In genomic region chr1:39478057-39478895, GRCm38 (mm10) we compare ENCODE assay signal across 8 mouse cellular contexts. TPM values are rescaled to one million over a fixed set of nuclear protein-coding genes. Genes with fewer than 3 reads are reported as not detected.
DNase-seq lines count a peak whose midpoint lies in the region; ATAC-seq and TF ChIP-seq lines count a peak whose summit lies in the region.

Tbc1d8 (minus strand) TSS chr1:39478755.

- peak within 1 kb of the TSS; percentile 76 for H3K4me3 ChIP-seq in hindbrain, embryonic 10.5 days

- TF ChIP-seq CTCF in Patski (IDR thresholded peaks at IDR 0.05): no peak

- DNase-seq in Patski (ENCODE audit: low read depth, low spot score): peak; percentile 24
- peak; percentile 90 for DNase-seq in cerebellum, adult 9-11 months
- DNase-seq in frontal cortex, adult 2 months (ENCODE audit: extremely low spot score in 1 of 2, low spot score in 1 of 2): peak; percentile 55 to 85
- DNase-seq in hindbrain, embryonic 10.5 days (ENCODE audit: low spot score): peak; percentile 92
- peak; percentile 78 for DNase-seq in layer of hippocampus, adult 9-11 months
- peak; percentile 95 for DNase-seq in lung, postnatal 10 days
- DNase-seq in ovary, postnatal 36 days (ENCODE audit: low spot score): peak; percentile 90
- peak; percentile 83 for DNase-seq in thymus, postnatal 14 days

- POLR2A ChIA-PET in Patski (lab: Charles Lee): interaction anchor here (0.6 to 0.8 kb wide), 2 partner anchors 38 to 109 kb away, joined by 3 read pairs; no protein-coding TSS in a partner anchor

- H3K4me1 ChIP-seq in hindbrain, embryonic 10.5 days (replicated peaks): peaks cover 33% of the 10 kb centered on the region

- in situ Hi-C loops in Patski (cut with MboI; ENCODE audit: low pct_unique_long_range_greater_than_20kb): no loop called here

- peaks cover 3% of the 10 kb centered on the region; the same call in 1 of the 2 replicates for H3K36me3 ChIP-seq in hindbrain, embryonic 10.5 days

- ATAC-seq in Patski: peak; percentile 95

- CTCF ChIA-PET in Patski (lab: Charles Lee): no interaction called here

- peak within 1 kb of the TSS; percentile 92 for H3K27ac ChIP-seq in hindbrain, embryonic 10.5 days

- WGBS in hindbrain, embryonic 10.5 days: under 1% methylated on average over 89 of the region's 90 CpGs

- peaks cover 3% of the 10 kb centered on the region for H3K27me3 ChIP-seq in Patski
- peaks cover 24% of the 10 kb centered on the region for H3K27me3 ChIP-seq in hindbrain, embryonic 10.5 days (ENCODE audit: insufficient read depth, poor library complexity, severe bottlenecking)

- H3K9me3 ChIP-seq in hindbrain, embryonic 10.5 days: no peaks in the 10 kb centered on the region

RNA-seq across cellular contexts. Expression of gene Tbc1d8, which starts in this region (rescaled TPM):
- 3.0 TPM for polyA plus RNA-seq in Patski (2021)
- polyA plus RNA-seq in frontal cortex, adult 2 months (2012; rRNA removed): 20.7 and 20.9 TPM in 2 replicates
- polyA plus RNA-seq in hindbrain, embryonic 10.5 days (2016; fragmentation: Nextera tagmentation; extraction: Ambion mirVana): 5.9 and 6.3 TPM in 2 replicates

Comparison
In these comparisons a context has a peak if more than half of its experiments do, and no peak if none do; other contexts are left out.
1. Peak in every context shown above with its lines: DNase-seq, ATAC-seq, H3K4me3 ChIP-seq and H3K27ac ChIP-seq.
2. DNase-seq: peak in every context shown above with its lines; median percentile 95 in lung, postnatal 10 days; 92 in hindbrain, embryonic 10.5 days; 90 in cerebellum, adult 9-11 months; 90 in ovary, postnatal 36 days; 83 in thymus, postnatal 14 days; 78 in layer of hippocampus, adult 9-11 months; 70 in frontal cortex, adult 2 months; 24 in Patski.